Mouse (Mus musculus) heart, postnatal 10 days (tissue): Measurements from ENCODE around the gene Spred3. TPM values are rescaled to one million over a fixed set of nuclear protein-coding genes. Genes with fewer than 3 reads are reported as not detected.
"Not testable (repeated sequence)": the region's sequence is repeated elsewhere in the genome, so short reads cannot be mapped to it uniquely, and the experiment has no call there.

Source experiments
- DNase-seq, 2 experiments: peaks; one replicate each; pipeline ENCODE4 v3.0.0; 2021
- intact Hi-C: fragments of 180-260 bp; cut with DNase I; formaldehyde crosslinking; loops from one replicate; pipeline ENCODE4 v1.15.1; 2025
- total RNA-seq, 2 experiments: library from RNA; stranded (reverse); gene quantifications; 2 replicates each; pipeline ENCODE4 v1.2.3; 2021

Gene Spred3
- total RNA-seq, 2 experiments from 2014 or later = 1.9 to 2.2 TPM

DNA sequence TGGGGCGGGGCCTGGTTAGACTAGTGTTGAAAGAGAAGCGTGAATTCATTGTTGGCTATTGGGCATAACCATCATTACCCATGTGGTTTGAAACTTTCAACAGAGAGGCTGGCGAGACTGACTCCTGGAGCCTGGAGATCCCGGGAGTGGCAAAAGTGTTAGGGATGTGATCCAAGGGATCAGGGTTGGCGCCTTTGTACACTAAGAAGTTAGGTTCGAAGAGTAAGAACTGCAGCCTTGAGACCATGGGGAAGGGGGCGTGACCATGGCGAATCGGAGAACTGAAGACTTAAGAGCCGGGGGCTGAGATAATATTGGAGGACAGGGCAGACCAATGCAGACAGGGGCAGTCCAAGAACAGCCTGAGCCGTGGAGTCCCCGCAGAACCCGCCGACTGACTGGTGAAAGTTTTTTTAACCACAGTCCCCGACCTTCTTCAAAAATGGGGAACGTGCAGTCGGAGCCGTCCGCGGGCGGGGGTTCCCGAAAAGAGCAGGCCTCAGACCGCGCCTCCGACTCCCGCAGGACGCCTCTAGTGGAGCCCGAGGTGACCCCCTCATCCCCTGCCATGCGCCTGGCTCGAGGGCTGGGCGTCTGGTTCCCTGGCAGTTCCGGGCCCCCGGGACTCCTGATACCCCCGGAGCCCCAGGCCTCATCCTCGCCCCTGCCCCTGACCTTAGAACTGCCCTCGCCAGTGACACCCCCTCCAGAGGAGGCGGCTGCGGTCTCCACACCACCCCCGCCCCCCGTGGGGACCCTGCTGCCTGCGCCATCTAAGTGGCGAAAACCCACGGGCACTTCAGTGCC is 747 bp upstream of the Spred3 start:
- intact Hi-C loops = no loop called here
- peak; percentile 30 to 38 for DNase-seq

DNA sequence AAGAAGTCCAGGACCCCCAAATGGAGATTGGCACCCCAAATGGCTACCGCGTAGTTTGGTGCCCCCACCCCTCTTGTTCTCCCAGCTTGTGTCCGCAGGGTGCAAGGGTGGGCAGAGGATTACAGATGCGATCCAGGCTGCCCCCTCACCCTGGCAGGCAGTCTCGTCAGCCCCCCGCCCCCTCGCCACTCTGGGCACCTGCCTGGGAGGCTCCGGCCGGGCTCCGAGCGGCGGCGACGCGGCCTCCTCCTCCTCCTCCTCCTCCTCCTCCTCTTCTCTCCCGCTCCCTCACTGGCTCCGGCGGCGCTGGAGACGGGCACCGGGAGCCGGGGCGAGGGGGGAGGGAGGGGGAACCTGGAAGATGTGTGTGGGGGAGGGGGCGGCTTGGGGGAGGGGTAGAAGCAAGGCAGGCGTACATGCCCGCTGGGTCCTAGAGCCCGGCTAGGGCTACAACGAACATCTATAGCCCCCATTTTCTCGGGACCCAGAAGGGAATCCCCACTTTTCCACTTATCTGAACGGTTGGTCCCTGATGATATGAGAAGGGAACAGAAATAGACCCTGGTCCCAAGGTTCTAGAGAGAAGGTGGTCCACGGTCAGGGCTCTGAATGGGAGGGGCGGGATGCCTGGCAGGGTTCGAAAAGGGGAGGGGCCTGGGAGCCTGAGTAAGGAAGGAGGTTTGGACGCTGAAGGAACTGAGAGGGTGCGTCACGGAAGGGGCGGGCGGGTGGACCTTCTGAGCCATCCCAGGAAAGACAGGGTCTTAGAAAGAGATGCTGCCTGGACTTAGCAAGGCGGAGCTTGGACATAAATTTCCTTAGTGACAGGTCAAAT is 763 bp downstream of the Spred3 start:
- intact Hi-C loops = loop anchor here (5.0 kb wide), 1 partner anchor 277 kb away; no protein-coding TSS in a partner anchor
- DNase-seq = peak; percentile 83 to 85

DNA sequence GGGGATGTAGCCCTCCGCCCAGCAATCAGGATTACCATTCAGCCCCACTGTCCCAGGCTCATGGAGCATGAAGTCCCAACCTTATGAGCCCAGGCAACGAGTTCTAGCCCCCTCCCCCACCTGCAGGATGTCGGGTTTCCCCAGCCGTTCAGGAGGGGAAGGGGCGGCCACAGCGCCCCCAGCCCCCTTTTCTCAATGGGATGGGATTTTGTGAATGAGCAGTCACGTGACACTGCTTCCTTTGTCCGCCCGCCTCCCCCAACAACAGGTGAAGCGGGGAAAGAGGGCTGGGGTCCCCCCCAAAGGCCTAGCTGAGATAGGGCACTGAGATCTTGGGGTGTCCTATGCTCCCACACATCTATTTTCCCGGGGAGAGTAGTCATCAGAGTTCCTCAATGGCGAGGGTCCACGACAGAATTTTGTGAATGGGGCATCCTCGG is 1.4 kb downstream of the Spred3 start:
- intact Hi-C loops = loop anchor here (5.0 kb wide), 1 partner anchor 277 kb away; no protein-coding TSS in a partner anchor

DNA sequence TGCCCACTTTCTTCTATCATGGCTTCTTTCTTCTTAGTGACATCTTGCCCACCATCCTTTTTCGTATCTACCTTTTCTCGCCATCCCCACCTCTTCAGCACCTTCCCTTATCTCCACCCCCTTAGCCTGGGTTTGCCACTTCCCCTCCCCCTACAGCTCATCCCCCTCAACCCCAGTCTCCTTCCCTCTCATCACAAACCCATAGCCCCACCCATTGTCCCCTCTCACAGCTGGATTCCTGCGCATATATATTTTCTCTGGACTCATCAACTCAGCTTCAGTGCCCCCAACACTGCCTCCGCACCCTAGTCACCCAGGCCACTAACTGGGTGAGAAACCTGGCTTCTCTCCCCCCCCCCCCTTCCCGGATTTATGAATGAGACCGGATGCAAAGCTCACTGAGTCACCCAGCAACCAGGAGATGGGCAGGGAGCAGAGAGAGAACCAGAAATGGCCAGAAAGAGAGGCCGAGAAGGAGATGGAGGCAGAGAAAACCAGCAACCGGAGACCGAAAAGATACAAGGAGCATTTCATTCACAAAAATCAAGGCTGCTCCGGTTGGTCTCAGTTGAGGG is 2.0 kb downstream of the Spred3 start:
- DNase-seq = no peak
- intact Hi-C loops = loop anchor here (5.0 kb wide), 1 partner anchor 276 kb away; no protein-coding TSS in a partner anchor

More for the DNA sequence above, 1.4 kb downstream of the Spred3 start:
- DNase-seq = no peak

- intact Hi-C loops = loop anchor here (5.0 kb wide), 1 partner anchor 275 kb away; no protein-coding TSS in a partner anchor
- no peak for DNase-seq
Measured at GRCm38 (mm10) chr7:29167656-29168055, 2.6 kb downstream of the Spred3 start.

GRCm38 (mm10) chr7:29162750-29163525 is 7.3 kb downstream of the Spred3 start:
- intact Hi-C loops = no loop called here

GRCm38 (mm10) chr7:29162294-29162693 is 7.9 kb downstream of the Spred3 start:
- DNase-seq = no peak
- intact Hi-C loops = no loop called here

More at GRCm38 (mm10) chr7:29162750-29163525, 7.3 kb downstream of the Spred3 start:
- DNase-seq = peak in 1 of 2 experiments; percentile 45

DNA sequence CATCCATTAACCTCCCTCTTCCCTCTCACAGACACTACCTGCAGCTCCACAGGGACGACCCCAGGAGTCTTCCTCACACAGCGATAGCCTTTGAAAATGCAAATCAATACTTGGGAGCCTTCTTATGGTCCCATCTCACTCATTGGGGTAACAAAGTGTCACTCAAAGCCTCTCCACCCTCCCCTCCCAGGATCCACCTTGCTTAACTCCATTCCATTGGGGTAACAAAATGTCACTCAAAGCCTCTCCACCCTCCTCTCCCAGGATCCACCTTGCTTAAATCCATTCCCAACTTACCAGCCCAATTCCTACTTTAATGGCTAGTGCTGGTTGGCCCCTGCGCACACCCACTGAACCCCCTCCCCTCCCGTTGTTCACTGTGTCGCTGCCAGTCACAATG is 11.9 kb downstream of the Spred3 start:
- intact Hi-C loops = loop anchor here (2.0 kb wide), 1 partner anchor 21 kb away; no protein-coding TSS in a partner anchor
- no peak for DNase-seq

DNA sequence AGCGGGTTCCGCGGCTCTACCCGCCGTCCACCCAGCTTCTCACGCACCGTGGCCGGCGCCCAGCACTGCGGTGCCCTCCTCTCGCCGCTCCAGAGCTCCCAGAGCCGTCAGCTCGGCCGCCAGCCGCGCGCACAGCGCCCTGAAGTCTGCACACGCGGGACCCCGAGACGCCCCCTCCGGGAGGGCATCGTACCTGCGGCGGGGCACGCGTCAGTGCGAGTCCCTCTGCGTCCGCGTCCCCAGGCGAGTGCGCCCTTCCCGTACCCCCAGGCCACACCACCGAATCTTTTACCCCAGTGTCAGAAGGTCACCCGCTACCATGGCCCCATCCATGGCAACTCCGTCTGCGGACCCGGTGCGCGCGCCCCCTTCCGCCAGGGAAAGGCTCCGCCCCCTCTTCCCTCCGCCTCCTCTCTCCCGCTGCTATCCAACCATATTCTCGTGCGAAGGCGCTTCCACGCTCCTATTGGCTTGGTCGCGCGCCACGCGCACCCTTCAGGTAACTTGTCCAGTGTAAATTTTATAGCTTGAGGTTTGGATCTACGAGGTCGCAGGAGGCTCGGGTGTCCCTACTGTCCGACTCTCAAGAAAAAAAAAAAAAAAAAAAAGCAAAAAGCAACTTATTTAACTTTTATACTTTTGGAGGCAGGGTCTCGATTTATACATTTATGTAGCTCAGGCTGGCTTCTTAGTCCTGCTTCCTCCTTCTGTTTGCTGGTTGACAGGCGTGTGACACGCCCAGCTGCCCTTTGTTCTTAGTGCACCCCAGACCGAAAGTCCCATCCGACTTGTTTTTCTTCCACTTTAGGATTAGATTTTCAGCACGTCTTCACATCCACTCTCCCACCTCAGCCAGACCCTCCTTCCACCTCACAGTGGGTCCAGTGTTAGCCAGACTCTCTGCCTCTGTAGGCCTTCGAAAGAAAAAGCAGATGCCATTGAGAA is 14.1 kb downstream of the Spred3 start, which contains the start of gene Fam98c:
Gene Fam98c, minus strand, starts transcription at position 397 of the 945 bp plus-strand sequence.
- intact Hi-C loops = no loop called here

GRCm38 (mm10) chr7:29155196-29155837 is 14.9 kb downstream of the Spred3 start:
- peak; percentile 88 to 91 for DNase-seq
- intact Hi-C loops = no loop called here

More for the DNA sequence above, 14.1 kb downstream of the Spred3 start, which contains the start of gene Fam98c:
- DNase-seq = peak; percentile 86 to 88

- no peak for DNase-seq
- intact Hi-C loops = no loop called here
Measured at GRCm38 (mm10) chr7:29154018-29154720, 16.0 kb downstream of the Spred3 start.

DNA sequence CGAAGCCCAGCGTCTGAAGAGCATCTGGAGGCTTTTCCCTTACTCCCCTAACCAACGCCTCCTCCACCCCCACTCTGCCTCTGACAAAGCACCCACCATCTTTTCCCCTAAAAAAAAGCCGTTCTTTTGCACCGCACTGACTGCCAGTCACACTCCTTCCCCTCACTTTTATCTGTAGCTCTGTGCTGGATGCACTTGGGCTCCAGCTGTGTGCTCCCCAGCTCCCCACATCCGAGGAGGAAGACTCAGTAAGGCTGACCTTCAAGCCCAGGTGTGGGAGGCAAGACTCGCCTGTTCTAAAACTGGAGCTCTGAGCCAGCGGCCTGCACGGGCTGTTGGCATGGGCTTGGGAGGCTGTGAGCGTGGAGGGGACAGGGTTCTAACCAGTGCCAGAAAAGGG is 18.7 kb downstream of the Spred3 start:
- intact Hi-C loops = no loop called here
- DNase-seq = no peak

GRCm38 (mm10) chr7:29148771-29149170 is 21.4 kb downstream of the Spred3 start:
- intact Hi-C loops = no loop called here
- no peak for DNase-seq

- no peak for DNase-seq
- intact Hi-C loops = no loop called here
Measured at GRCm38 (mm10) chr7:29146625-29147367, 23.4 kb downstream of the Spred3 start.

- intact Hi-C loops = no loop called here
- no peak for DNase-seq
Measured at GRCm38 (mm10) chr7:29144006-29144405, 26.2 kb downstream of the Spred3 start.

- intact Hi-C loops = no loop called here
- no peak for DNase-seq
Measured at GRCm38 (mm10) chr7:29141416-29141815, 28.8 kb downstream of the Spred3 start.

GRCm38 (mm10) chr7:29139237-29139636 is 31.0 kb downstream of the Spred3 start:
- DNase-seq, intact Hi-C loops: not testable (repeated sequence)
